In the genomic region with DNA sequence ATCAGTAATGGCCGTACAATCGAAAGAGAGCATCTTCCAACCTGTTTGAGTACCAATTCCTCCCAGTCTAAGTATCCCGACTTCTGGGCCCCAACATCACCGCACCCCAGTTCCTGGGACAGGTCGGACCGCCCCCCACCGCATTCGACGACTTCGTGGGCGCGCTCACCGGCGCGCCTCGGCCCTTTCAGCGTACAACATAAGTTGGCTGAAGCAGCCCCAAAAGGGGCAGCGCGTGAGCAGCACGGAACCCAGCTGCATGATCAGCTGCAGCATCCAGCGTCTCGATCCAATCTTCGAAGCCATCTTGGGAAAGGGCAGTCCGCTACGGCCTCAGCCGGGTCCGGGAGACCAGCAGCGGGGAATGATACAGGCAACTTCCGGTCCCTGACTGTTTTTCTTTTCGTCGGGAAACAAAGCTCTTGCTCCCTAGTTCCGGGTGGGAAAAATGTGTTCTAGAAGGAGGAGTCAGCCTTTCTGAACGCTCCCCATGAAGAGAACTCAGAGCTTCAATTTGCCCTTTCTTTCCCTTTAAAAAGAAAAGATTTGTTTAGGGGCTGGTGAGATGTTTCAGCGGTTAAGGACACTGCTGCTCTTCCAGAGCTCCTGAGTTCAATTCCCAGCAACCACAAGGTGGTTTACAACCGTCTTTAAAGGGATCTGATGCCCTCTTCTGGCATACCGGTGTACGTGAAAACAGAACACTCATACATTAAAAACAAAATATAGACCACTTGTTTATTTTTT, we compare ENCODE assay signal across 8 mouse cellular contexts. TPM values are rescaled to one million over a fixed set of nuclear protein-coding genes. Genes with fewer than 3 reads are reported as not detected.
A peak's percentile ranks its signal among the peaks of the same experiment; 100 is the strongest.
DNase-seq lines count a peak whose midpoint lies in the region; ATAC-seq and TF ChIP-seq lines count a peak whose summit lies in the region.

A gene (minus strand): TSS at position 366 of the 747 bp plus-strand sequence.

- TF ChIP-seq EP300 in heart, postnatal 0 days (IDR thresholded peaks at IDR 0.05; ENCODE audit: low read depth) = no peak

- no peaks in the 10 kb centered on the region for H3K9me3 ChIP-seq in E14TG2a.4 (ENCODE audit: low read length)
- H3K9me3 ChIP-seq in forebrain, embryonic 12.5 days = no peaks in the 10 kb centered on the region
- no peaks in the 10 kb centered on the region for H3K9me3 ChIP-seq in heart, postnatal 0 days (replicated peaks; ENCODE audit: control insufficient read depth, low read length)
- no peaks in the 10 kb centered on the region for H3K9me3 ChIP-seq in liver, embryonic 16.5 days (replicated peaks; ENCODE audit: control insufficient read depth, low read length)
- H3K9me3 ChIP-seq in neural tube, embryonic 13.5 days = no peaks in the 10 kb centered on the region

- ATAC-seq in forebrain, embryonic 12.5 days (ENCODE audit: low FRiP score) = peak; percentile 85
- peak; percentile 90 for ATAC-seq in heart, postnatal 0 days (ENCODE audit: insufficient read depth, low read depth)
- ATAC-seq in liver, embryonic 16.5 days (ENCODE audit: low read depth) = peak; percentile 81
- ATAC-seq in neural tube, embryonic 13.5 days (ENCODE audit: low read depth) = peak; percentile 92

- peaks cover 36% of the 10 kb centered on the region for H3K4me1 ChIP-seq in E14TG2a.4 (replicated peaks; ENCODE audit: low read depth, low read length)
- peaks cover 11% of the 10 kb centered on the region for H3K4me1 ChIP-seq in forebrain, embryonic 12.5 days
- peaks cover 6% of the 10 kb centered on the region for H3K4me1 ChIP-seq in heart, postnatal 0 days (ENCODE audit: control insufficient read depth, insufficient read depth)
- H3K4me1 ChIP-seq in liver, embryonic 16.5 days (ENCODE audit: control insufficient read depth, low read depth, low read length) = peaks cover 8% of the 10 kb centered on the region
- H3K4me1 ChIP-seq in neural tube, embryonic 13.5 days (replicated peaks) = peaks cover 11% of the 10 kb centered on the region
- peaks cover 3% of the 10 kb centered on the region for H3K4me1 ChIP-seq in testis, adult 2 months (ENCODE audit: control insufficient read depth, insufficient read depth, low read length)

- DNase-seq in c-Kit-positive CD71-positive TER-119-positive erythroid progenitor cells, embryonic 14.5 days (ENCODE audit: low spot score) = peak; percentile 91
- DNase-seq in heart, postnatal 0 days (ENCODE audit: low spot score) = peak; percentile 84
- DNase-seq in kidney, postnatal 4 days = peak; percentile 95

- H3K4me2 ChIP-seq in forebrain, embryonic 12.5 days = peak within 1 kb of the TSS; percentile 84
- H3K4me2 ChIP-seq in heart, postnatal 0 days (ENCODE audit: low read depth, low read length) = peak within 1 kb of the TSS; percentile 95
- H3K4me2 ChIP-seq in liver, embryonic 16.5 days (ENCODE audit: low read depth, low read length) = peak within 1 kb of the TSS; percentile 91
- peak within 1 kb of the TSS; percentile 94 for H3K4me2 ChIP-seq in neural tube, embryonic 13.5 days

- peak; percentile 17; the same call in 1 of the 2 replicates for TF ChIP-seq CTCF in E14TG2a.4 (conservative IDR thresholded peaks at IDR 0.05; ENCODE audit: low read length)
- peak; percentile 26 for TF ChIP-seq CTCF in heart, postnatal 0 days (IDR thresholded peaks at IDR 0.05; ENCODE audit: low read depth)
- no peak for TF ChIP-seq CTCF in testis, adult 2 months (IDR thresholded peaks at IDR 0.05; ENCODE audit: control insufficient read depth, insufficient read depth, insufficient replicate concordance, low read depth, low read length)

- no peaks in the 10 kb centered on the region for H3K27me3 ChIP-seq in E14TG2a.4 (ENCODE audit: insufficient read depth, low read length)
- no peaks in the 10 kb centered on the region for H3K27me3 ChIP-seq in forebrain, embryonic 12.5 days
- no peaks in the 10 kb centered on the region for H3K27me3 ChIP-seq in heart, postnatal 0 days (ENCODE audit: control insufficient read depth, insufficient read depth, low read length)
- H3K27me3 ChIP-seq in liver, embryonic 16.5 days (ENCODE audit: control insufficient read depth, insufficient read depth, low read depth, low read length) = no peaks in the 10 kb centered on the region
- no peaks in the 10 kb centered on the region for H3K27me3 ChIP-seq in neural tube, embryonic 13.5 days
- H3K27me3 ChIP-seq in testis, adult 2 months (ENCODE audit: control insufficient read depth, insufficient read depth, low read length) = no peaks in the 10 kb centered on the region

- TF ChIP-seq POLR2A in testis, adult 2 months (IDR thresholded peaks at IDR 0.05; ENCODE audit: control insufficient read depth, low read depth, low read length) = peak; percentile 76

- WGBS in forebrain, embryonic 12.5 days = under 1% methylated on average over 37 of the region's 37 CpGs
- under 1% methylated on average over 37 of the region's 37 CpGs for WGBS in heart, postnatal 0 days
- under 1% methylated on average over 37 of the region's 37 CpGs for WGBS in liver, embryonic 16.5 days (ENCODE audit: insufficient replicate concordance)
- WGBS in neural tube, embryonic 13.5 days = under 1% methylated on average over 37 of the region's 37 CpGs

- peak within 1 kb of the TSS; percentile 93 for H3K4me3 ChIP-seq in E14TG2a.4 (replicated peaks; ENCODE audit: low read length)
- H3K4me3 ChIP-seq in forebrain, embryonic 12.5 days (replicated peaks) = peak within 1 kb of the TSS; percentile 80
- H3K4me3 ChIP-seq in heart, postnatal 0 days (ENCODE audit: low read depth, low read length) = peak within 1 kb of the TSS; percentile 79
- H3K4me3 ChIP-seq in liver, embryonic 16.5 days (ENCODE audit: low read depth, low read length) = peak within 1 kb of the TSS; percentile 83
- H3K4me3 ChIP-seq in neural tube, embryonic 13.5 days = peak within 1 kb of the TSS; percentile 69
- H3K4me3 ChIP-seq in testis, adult 2 months (ENCODE audit: control insufficient read depth, low read depth, low read length) = peak within 1 kb of the TSS; percentile 95

- peak within 1 kb of the TSS; percentile 87 for H3K9ac ChIP-seq in forebrain, embryonic 12.5 days
- H3K9ac ChIP-seq in heart, postnatal 0 days (replicated peaks; ENCODE audit: low read depth, low read length) = peak within 1 kb of the TSS; percentile 68
- H3K9ac ChIP-seq in liver, embryonic 16.5 days (ENCODE audit: low read depth, low read length) = peak within 1 kb of the TSS; percentile 76
- peak within 1 kb of the TSS; percentile 85 for H3K9ac ChIP-seq in neural tube, embryonic 13.5 days

- H3K36me3 ChIP-seq in E14TG2a.4 (ENCODE audit: insufficient read depth, low read length) = peaks cover 32% of the 10 kb centered on the region
- peaks cover 22% of the 10 kb centered on the region for H3K36me3 ChIP-seq in forebrain, embryonic 12.5 days (replicated peaks)
- peaks cover 18% of the 10 kb centered on the region for H3K36me3 ChIP-seq in heart, postnatal 0 days (replicated peaks; ENCODE audit: control insufficient read depth, insufficient read depth, low read length)
- H3K36me3 ChIP-seq in liver, embryonic 16.5 days (ENCODE audit: control insufficient read depth, insufficient read depth) = no peaks in the 10 kb centered on the region
- H3K36me3 ChIP-seq in neural tube, embryonic 13.5 days = peaks cover 32% of the 10 kb centered on the region
- no peaks in the 10 kb centered on the region for H3K36me3 ChIP-seq in testis, adult 2 months (ENCODE audit: control insufficient read depth, insufficient read depth, low read length)

- H3K27ac ChIP-seq in forebrain, embryonic 12.5 days = peak within 1 kb of the TSS; percentile 83
- 0 out of 2 replicates have a peak within 1 kb of the TSS, but pooled peaks have one; percentile 43 for H3K27ac ChIP-seq in heart, postnatal 0 days (ENCODE audit: low read depth)
- H3K27ac ChIP-seq in liver, embryonic 16.5 days (ENCODE audit: low read length) = peak within 1 kb of the TSS; percentile 4
- H3K27ac ChIP-seq in neural tube, embryonic 13.5 days (replicated peaks) = peak within 1 kb of the TSS; percentile 84
- peak within 1 kb of the TSS; percentile 69 for H3K27ac ChIP-seq in testis, adult 2 months (ENCODE audit: control insufficient read depth, insufficient read depth, low read depth, low read length)

RNA-seq across cellular contexts. Expression of the gene that starts here (rescaled TPM):
- polyA plus RNA-seq in forebrain, embryonic 12.5 days (2016; fragmentation: Nextera tagmentation; extraction: Ambion mirVana) = 35.7 and 36.3 TPM in 2 replicates
- total RNA-seq in heart, postnatal 0 days (2014; rRNA removed; ENCODE audit: low replicate concordance) = 28.7 and 45.8 TPM in 2 replicates
- 21.9 and 23.4 TPM in 2 replicates for polyA plus RNA-seq in heart, postnatal 0 days (2015; fragmentation: Nextera tagmentation; extraction: Ambion mirVana)
- 9.0 and 9.9 TPM in 2 replicates for polyA plus RNA-seq in liver, embryonic 16.5 days (2015; fragmentation: Nextera tagmentation; extraction: Ambion mirVana)
- 32.4 and 40.4 TPM in 2 replicates for polyA plus RNA-seq in neural tube, embryonic 13.5 days (2015; fragmentation: Nextera tagmentation; extraction: Ambion mirVana)
- 13.3 and 15.1 TPM in 2 replicates for polyA plus RNA-seq in testis, adult 2 months (2012; rRNA removed)

Comparison
In these comparisons a context has a peak if more than half of its experiments do, and no peak if none do; other contexts are left out.
1. Peak in every context shown above with its lines: DNase-seq, ATAC-seq, H3K4me3 ChIP-seq and H3K27ac ChIP-seq.
2. H3K27ac ChIP-seq: peak in every context shown above with its lines; median percentile 84 in neural tube, embryonic 13.5 days; 83 in forebrain, embryonic 12.5 days; 69 in testis, adult 2 months; 43 in heart, postnatal 0 days; 4 in liver, embryonic 16.5 days.